Mouse (Mus musculus) bone marrow macrophage, adult 2 months (primary cell): ENCODE measurements around the gene Lypd6.

Source experiments
- CTCF ChIP-seq: IDR thresholded peaks from 2 replicates; pipeline ENCODE4 v1.5.1; 2012; ENCODE audit warnings: low read depth, mild to moderate bottlenecking, low read length, moderate library complexity
- POLR2A ChIP-seq: IDR thresholded peaks from 2 replicates; pipeline ENCODE4 v1.6.1; 2012; ENCODE audit warnings: mild to moderate bottlenecking, low read depth, low read length, borderline replicate concordance

DNA sequence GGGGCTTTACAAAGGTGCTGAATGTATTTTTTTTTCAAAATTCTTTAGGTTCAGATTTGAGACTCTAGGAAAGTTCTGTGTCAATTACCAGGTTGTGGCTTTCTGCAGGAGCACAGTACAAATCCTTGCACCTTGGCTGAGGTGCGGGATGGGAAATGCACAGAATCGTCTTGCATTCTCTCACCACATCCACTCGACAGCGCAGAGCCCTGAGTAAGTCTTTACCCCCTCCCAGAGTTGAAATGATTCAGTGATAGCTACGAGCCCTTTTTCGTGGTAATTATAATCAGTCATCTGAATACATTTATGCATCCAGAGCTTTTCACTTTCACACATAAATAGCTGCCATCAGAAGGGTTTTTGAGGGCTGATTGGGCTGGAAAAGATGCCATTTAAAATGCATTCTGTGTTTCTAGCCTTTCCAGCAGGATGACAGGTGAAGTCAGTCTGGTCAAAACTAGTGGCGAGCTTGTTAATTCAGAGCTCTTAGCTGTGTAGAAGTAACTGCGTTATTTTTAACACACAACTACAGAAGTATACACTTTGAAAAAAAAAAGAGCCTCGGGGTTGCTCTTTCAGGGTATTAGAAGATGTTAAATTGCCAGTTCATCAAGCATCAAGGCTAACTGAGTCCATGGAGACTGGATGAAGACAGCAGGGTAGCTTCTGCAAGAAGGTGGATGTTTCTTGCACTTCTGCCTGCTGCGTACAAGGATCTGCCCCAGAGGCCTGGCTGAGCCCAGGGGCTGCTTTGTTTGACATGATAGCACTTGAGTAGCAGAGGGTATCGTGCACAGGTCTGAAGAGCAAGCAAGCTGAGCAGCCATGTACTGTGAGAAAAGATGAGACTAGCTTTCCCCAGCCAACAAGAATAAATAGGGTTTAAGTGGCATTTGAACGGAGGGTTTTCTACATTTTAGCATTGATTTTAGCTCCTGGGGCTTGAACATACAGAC is 62.4 kb downstream of the Lypd6 start:
- TF ChIP-seq POLR2A (no peak), CTCF (no peak)
